Mouse (Mus musculus) megakaryocyte, embryonic 14.5 days (primary cell): Measurements from ENCODE around the gene March2.
"Not testable (repeated sequence)": the region's sequence is repeated elsewhere in the genome, so short reads cannot be mapped to it uniquely, and the experiment has no call there.

Experiments used
- FLI1 ChIP-seq: IDR thresholded peaks from 2 replicates; pipeline ENCODE4 v1.6.1; 2012; ENCODE audit warnings: low read length, inconsistent platforms, mixed read lengths
- GATA1 ChIP-seq: IDR thresholded peaks from 3 replicates; pipeline ENCODE4 v1.6.1; 2012; ENCODE audit warnings: mixed read lengths, low read length, inconsistent platforms, borderline replicate concordance

- not testable (repeated sequence) for TF ChIP-seq GATA1, FLI1
Observed at GRCm38 (mm10) chr17:33732556-33733083, 14.2 kb upstream of the March2 start.
